Mouse (Mus musculus): ENCODE data around the gene Sipa1l1.

DNA sequence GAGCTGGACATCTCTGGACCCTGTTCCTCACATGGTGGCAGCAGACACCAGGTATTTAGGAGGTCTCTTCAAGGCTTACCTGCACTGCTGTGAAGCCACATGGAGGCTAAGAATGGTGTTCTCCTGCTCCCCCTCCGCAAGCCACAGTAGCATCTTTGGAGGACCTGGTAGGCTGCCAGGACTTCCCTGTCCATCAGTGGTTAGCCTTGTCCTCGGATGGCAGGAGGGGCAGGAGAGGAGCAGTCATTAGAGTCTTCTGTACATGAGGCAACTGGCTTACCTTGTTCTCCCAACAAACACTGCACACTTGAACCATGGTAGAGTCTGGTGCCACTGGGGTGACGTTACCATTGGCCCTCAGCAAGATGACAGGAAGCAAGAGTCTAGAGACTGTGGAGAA is 198.9 kb downstream of the Sipa1l1 start:
- no peak for TF ChIP-seq MAZ (IDR thresholded peaks at IDR 0.05; ENCODE audit: low read depth, low read length)
- TF ChIP-seq UBTF (IDR thresholded peaks at IDR 0.05; ENCODE audit: low read depth, low read length): no peak
- no peak for TF ChIP-seq EP300 (IDR thresholded peaks at IDR 0.05; ENCODE audit: low read length)
- TF ChIP-seq CTCF (conservative IDR thresholded peaks at IDR 0.05 in 1 of 2, IDR thresholded peaks at IDR 0.05 in 1 of 2; ENCODE audit: low read depth in 2 of 2, low read length in 2 of 2): peak in 1 of 2 experiments; percentile 39; a peak in 2 of 4 replicates
- no peak for TF ChIP-seq TCF12 (IDR thresholded peaks at IDR 0.05; ENCODE audit: low read depth, low read length)
- no peak for TF ChIP-seq POLR2AphosphoS2 (IDR thresholded peaks at IDR 0.05; ENCODE audit: low read depth, low read length)
- TF ChIP-seq MAX (IDR thresholded peaks at IDR 0.05; ENCODE audit: low read length): no peak
- no peak for TF ChIP-seq NRF1 (IDR thresholded peaks at IDR 0.05; ENCODE audit: low read depth, low read length)
- peak; percentile 24; the same call in 1 of the 2 replicates for TF ChIP-seq SMC3 (IDR thresholded peaks at IDR 0.05; ENCODE audit: low read depth, low read length)
- TF ChIP-seq POLR2A (IDR thresholded peaks at IDR 0.05; ENCODE audit: low read depth, low read length): no peak
